30 mouse cellular contexts compared by ENCODE assay signal in genomic region chr4:81927176-81927714, GRCm38 (mm10).
DNase-seq lines count a peak whose midpoint lies in the region; ATAC-seq and TF ChIP-seq lines count a peak whose summit lies in the region.
"Had no signal": no experiment of that assay in that cellular context is flagged by ENCODE, and none has a peak within 500 bp of the region (broad histone marks: within the 10 kb centered on the region; RNA-seq: fewer than 3 reads in every experiment).

No protein-coding gene starts in this region.

- no peak for TF ChIP-seq POLR2A in myocyte (IDR thresholded peaks at IDR 0.05; ENCODE audit: insufficient read length, low read depth)

- 83% methylated on average over 2 of the region's 2 CpGs for WGBS in forebrain, embryonic 10.5 days
- WGBS in forebrain, postnatal 0 days: 74% methylated on average over 2 of the region's 2 CpGs
- 83% methylated on average over 2 of the region's 2 CpGs for WGBS in midbrain, embryonic 11.5 days
- 87% methylated on average over 2 of the region's 2 CpGs for WGBS in midbrain, embryonic 13.5 days

- no peak for ATAC-seq in forebrain, postnatal 0 days
- ATAC-seq in midbrain, embryonic 11.5 days (ENCODE audit: low FRiP score): no peak
- no peak for ATAC-seq in midbrain, embryonic 13.5 days
- ATAC-seq: activated CD4-positive, CD25-positive, alpha-beta regulatory T cell, adult 4 months; liver, embryonic 12.5 days had no signal

- peaks cover 26% of the 10 kb centered on the region for H3K4me1 ChIP-seq in forebrain, embryonic 10.5 days
- H3K4me1 ChIP-seq in forebrain, postnatal 0 days (ENCODE audit: insufficient read depth): no peaks in the 10 kb centered on the region
- H3K4me1 ChIP-seq in midbrain, embryonic 11.5 days (ENCODE audit: control insufficient read depth, insufficient read depth, low read length): peaks cover 7% of the 10 kb centered on the region
- peaks cover 23% of the 10 kb centered on the region; the same call in 1 of the 2 replicates for H3K4me1 ChIP-seq in midbrain, embryonic 13.5 days (replicated peaks)
- H3K4me1 ChIP-seq: liver, embryonic 12.5 days; neural tube, embryonic 12.5 days had no signal

- no peak overlapping the region for H3K4me3 ChIP-seq in forebrain, embryonic 10.5 days
- no peak overlapping the region for H3K4me3 ChIP-seq in forebrain, postnatal 0 days (ENCODE audit: low read depth, low read length)
- H3K4me3 ChIP-seq in midbrain, embryonic 11.5 days (ENCODE audit: low read depth, low read length): no peak overlapping the region
- H3K4me3 ChIP-seq in midbrain, embryonic 13.5 days (replicated peaks): no peak overlapping the region
- H3K4me3 ChIP-seq in myocyte: no peak overlapping the region
- H3K4me3 ChIP-seq: erythroblast, embryonic 14.5 days; heart, embryonic 10.5 days; hindbrain, embryonic 15.5 days; limb, embryonic 13.5 days; liver, embryonic 12.5 days; midbrain, embryonic 12.5 days; neural tube, embryonic 12.5 days had no signal

- no peak overlapping the region for H3ac ChIP-seq in myocyte (ENCODE audit: control insufficient read depth, insufficient read length)

- no peak for TF ChIP-seq CTCF in forebrain, postnatal 0 days (IDR thresholded peaks at IDR 0.05; ENCODE audit: low read depth)

- H3K79me2 ChIP-seq in myocyte (ENCODE audit: control insufficient read depth, insufficient read depth): no peaks in the 10 kb centered on the region

- H3K4me2 ChIP-seq in forebrain, postnatal 0 days (ENCODE audit: low read depth): no peak overlapping the region
- H3K4me2 ChIP-seq in midbrain, embryonic 11.5 days: no peak overlapping the region
- H3K4me2 ChIP-seq in midbrain, embryonic 13.5 days (replicated peaks): no peak overlapping the region
- peak overlapping the region; percentile 59 for H3K4me2 ChIP-seq in myocyte (ENCODE audit: low read depth)
- H3K4me2 ChIP-seq: hindbrain, embryonic 15.5 days; limb, embryonic 13.5 days; liver, embryonic 12.5 days; midbrain, embryonic 12.5 days; neural tube, embryonic 12.5 days had no signal

- no peaks in the 10 kb centered on the region for H3K36me3 ChIP-seq in forebrain, embryonic 10.5 days (replicated peaks)
- H3K36me3 ChIP-seq in forebrain, postnatal 0 days (ENCODE audit: insufficient read depth): no peaks in the 10 kb centered on the region
- no peaks in the 10 kb centered on the region for H3K36me3 ChIP-seq in midbrain, embryonic 11.5 days (ENCODE audit: control insufficient read depth, insufficient read depth, low read length)
- no peaks in the 10 kb centered on the region for H3K36me3 ChIP-seq in midbrain, embryonic 13.5 days
- H3K36me3 ChIP-seq in myocyte (ENCODE audit: control insufficient read depth, insufficient read depth): no peaks in the 10 kb centered on the region
- H3K36me3 ChIP-seq: G1E; heart, embryonic 10.5 days; hindbrain, embryonic 15.5 days; limb, embryonic 13.5 days; liver, embryonic 12.5 days; midbrain, embryonic 12.5 days; neural tube, embryonic 12.5 days had no signal

- H3K27ac ChIP-seq in forebrain, embryonic 10.5 days: 0 out of 2 replicates have a peak overlapping the region, but pooled peaks have one; percentile 22
- no peak overlapping the region for H3K27ac ChIP-seq in forebrain, postnatal 0 days (ENCODE audit: low read depth, low read length)
- no peak overlapping the region for H3K27ac ChIP-seq in midbrain, embryonic 11.5 days (ENCODE audit: low read depth, low read length)
- H3K27ac ChIP-seq in midbrain, embryonic 13.5 days: no peak overlapping the region
- H3K27ac ChIP-seq: hindbrain, embryonic 15.5 days; liver, embryonic 12.5 days; midbrain, embryonic 12.5 days; neural tube, embryonic 12.5 days had no signal

- no peak overlapping the region for H3K9ac ChIP-seq in forebrain, postnatal 0 days
- no peak overlapping the region for H3K9ac ChIP-seq in midbrain, embryonic 11.5 days (ENCODE audit: low read length)
- no peak overlapping the region for H3K9ac ChIP-seq in midbrain, embryonic 13.5 days (replicated peaks)
- H3K9ac ChIP-seq: hindbrain, embryonic 15.5 days; limb, embryonic 13.5 days; liver, embryonic 12.5 days; midbrain, embryonic 12.5 days; neural tube, embryonic 12.5 days had no signal

- H3K27me3 ChIP-seq in forebrain, embryonic 10.5 days (ENCODE audit: poor library complexity, severe bottlenecking): no peaks in the 10 kb centered on the region
- no peaks in the 10 kb centered on the region for H3K27me3 ChIP-seq in forebrain, postnatal 0 days (ENCODE audit: insufficient read depth, low read length)
- no peaks in the 10 kb centered on the region for H3K27me3 ChIP-seq in midbrain, embryonic 11.5 days (ENCODE audit: control insufficient read depth, insufficient read depth, low read length)
- no peaks in the 10 kb centered on the region for H3K27me3 ChIP-seq in midbrain, embryonic 13.5 days
- no peaks in the 10 kb centered on the region for H3K27me3 ChIP-seq in myocyte (ENCODE audit: control insufficient read depth, insufficient read depth, insufficient read length)
- H3K27me3 ChIP-seq: hindbrain, embryonic 15.5 days; limb, embryonic 13.5 days; liver, embryonic 12.5 days; midbrain, embryonic 12.5 days; neural tube, embryonic 12.5 days had no signal

- no peaks in the 10 kb centered on the region for H3K9me3 ChIP-seq in forebrain, embryonic 10.5 days
- H3K9me3 ChIP-seq in forebrain, postnatal 0 days (ENCODE audit: low read length): no peaks in the 10 kb centered on the region
- H3K9me3 ChIP-seq in midbrain, embryonic 11.5 days (ENCODE audit: control insufficient read depth, low read length): no peaks in the 10 kb centered on the region
- H3K9me3 ChIP-seq in midbrain, embryonic 13.5 days: no peaks in the 10 kb centered on the region
- H3K9me3 ChIP-seq: heart, embryonic 10.5 days; hindbrain, embryonic 15.5 days; limb, embryonic 13.5 days; liver, embryonic 12.5 days; midbrain, embryonic 12.5 days; neural tube, embryonic 12.5 days had no signal

- DNase-seq in forebrain, embryonic 10.5 days (ENCODE audit: extremely low spot score, low spot score): no peak
- no peak for DNase-seq in forebrain, postnatal 0 days
- DNase-seq in midbrain, embryonic 11.5 days (ENCODE audit: low spot score, missing footprints): peak; percentile 75
- DNase-seq in spleen, adult 18-20 months: no peak
- DNase-seq in ovary, postnatal 36 days (ENCODE audit: low spot score): no peak
- DNase-seq: adrenal gland, postnatal 14 days; cerebellum, adult 8-10 months; cerebellum, postnatal 36 days; embryo, embryonic 11 days; gastrocnemius, postnatal 10 days; heart, postnatal 4 days; kidney, adult 8-10 months; kidney, postnatal 14 days; layer of hippocampus, postnatal 36 days; lung, adult 18-20 months; retina, postnatal 1 day; right cerebral cortex, postnatal 25 days; thymus, adult 18-20 months; thymus, postnatal 4 days had no signal

TF ChIP-seq in myocyte, 11 proteins besides CTCF, POLR2A, EP300 and RAD21:
- TF ChIP-seq TCF3 (IDR thresholded peaks at IDR 0.05; ENCODE audit: insufficient read length, low read depth) (no peak), MYOD1 (IDR thresholded peaks at IDR 0.05; ENCODE audit: control insufficient read depth in 1 of 3, insufficient read length in 2 of 3, low read depth in 2 of 3) (peak in 2 of 3 experiments; percentile 53 to 61), MYOG (IDR thresholded peaks at IDR 0.05; ENCODE audit: control insufficient read depth in 1 of 3, insufficient read depth in 1 of 3, insufficient read length in 2 of 3, low read depth in 2 of 3) (peak in 2 of 3 experiments; percentile 48 to 76), MAX (IDR thresholded peaks at IDR 0.05; ENCODE audit: low read depth) (no peak), USF1 (IDR thresholded peaks at IDR 0.05; ENCODE audit: low read depth) (no peak), E2F4 (IDR thresholded peaks at IDR 0.05; ENCODE audit: insufficient read depth) (no peak)
